Mouse (Mus musculus): Measurements from ENCODE around the gene AC140267.1.

The AC140267.1 gene

DNA sequence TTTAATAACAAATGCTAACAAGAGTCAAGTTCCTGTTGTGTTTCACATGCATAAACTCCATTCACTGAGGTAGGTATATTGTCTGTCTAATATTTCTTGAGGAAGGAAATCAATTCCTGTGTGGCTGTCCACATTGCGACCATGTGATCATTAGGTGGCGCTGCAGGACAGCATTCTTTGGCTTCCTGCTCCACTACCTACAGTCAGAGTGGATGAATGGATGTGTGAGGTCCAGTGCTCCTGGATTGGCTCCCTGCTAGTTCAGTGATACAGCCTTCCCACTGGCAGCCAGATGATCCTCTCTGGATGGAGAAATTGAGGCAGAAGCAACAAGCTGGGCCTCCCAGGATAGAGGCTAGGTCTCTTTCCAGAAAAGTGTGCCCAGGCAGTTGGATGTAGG is 30.6 kb downstream of the AC140267.1 start:
- peak; percentile 90 to 91 for DNase-seq

DNA sequence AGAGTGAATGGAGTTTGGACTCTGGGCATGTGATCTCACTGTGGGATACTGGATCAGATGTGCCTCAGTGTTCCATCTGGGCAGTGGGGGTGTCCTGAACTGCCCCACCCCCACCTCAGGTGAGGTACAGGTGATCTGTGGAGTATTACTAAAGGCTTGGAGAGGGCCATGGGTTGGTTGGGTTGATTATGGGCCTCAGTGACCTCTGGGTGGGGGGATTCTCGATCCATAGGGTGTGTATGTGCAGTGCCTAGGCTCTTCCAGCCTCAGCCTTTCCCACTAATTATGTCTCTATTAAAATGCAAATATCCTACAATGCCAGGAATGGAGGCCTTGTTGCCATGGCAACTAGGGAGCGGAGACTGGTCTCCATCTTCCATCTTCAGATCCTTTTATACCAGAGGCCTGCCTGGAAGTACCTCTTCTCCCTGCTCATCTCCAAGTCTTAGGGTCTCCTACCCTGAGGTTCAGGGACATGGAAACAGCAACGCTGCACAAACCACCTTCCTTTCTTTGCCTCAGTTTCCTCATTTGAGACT is 36.3 kb downstream of the AC140267.1 start:
- no peak for DNase-seq

DNA sequence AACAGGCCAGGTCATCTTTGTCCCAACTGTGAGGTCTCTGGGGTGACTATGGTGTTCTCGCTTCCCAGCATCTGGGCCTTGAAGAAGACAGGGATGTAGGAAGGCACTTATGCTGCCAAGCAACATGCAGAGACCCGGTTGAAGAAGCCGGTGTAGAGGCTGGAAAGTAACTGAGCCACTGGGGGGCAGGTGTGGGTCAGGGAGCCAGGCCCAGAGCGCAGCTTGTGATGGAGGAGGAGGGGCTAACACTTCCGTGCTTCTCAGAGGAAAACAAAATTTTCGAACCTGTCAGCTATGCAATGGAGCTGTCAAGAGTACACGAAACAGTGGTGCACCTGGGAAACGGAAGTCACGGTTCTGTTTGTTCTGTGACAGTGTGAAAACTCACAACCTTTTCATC is 41.5 kb downstream of the AC140267.1 start:
- DNase-seq = peak; percentile 67 to 70

- no peak for DNase-seq
Measured at GRCm38 (mm10) chr15:80277625-80278024, 42.0 kb downstream of the AC140267.1 start.

DNA sequence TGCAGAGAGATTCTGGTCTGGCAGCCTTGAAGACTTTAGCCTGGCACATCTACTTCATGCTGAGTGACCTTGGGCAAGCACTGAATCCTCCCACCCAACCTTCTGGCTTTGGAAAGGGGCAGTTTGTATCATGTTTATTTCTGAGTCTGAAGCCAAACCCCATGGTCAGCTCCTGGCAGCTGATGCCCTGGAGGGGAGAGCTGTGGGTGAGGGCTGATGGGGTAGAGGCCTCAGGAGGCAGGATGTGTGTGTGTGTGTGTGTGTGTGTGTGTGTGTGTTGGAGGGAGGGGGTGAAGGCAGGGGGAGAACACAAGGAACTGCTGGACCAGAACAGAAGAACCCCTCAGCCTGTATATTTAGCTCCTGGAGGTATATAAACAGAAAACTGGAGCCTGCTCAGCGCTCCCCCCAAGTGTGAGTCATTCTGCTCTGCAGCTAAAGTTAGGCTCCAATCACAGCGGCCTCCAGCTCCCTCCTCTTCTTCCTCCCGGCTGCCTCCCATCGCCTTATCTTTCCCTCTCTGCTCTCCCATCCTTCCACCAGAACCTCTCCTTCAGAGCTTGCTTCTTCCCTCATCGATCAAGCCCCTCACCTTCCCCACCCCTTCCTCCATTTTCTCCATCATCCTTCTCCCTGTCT is 42.6 kb downstream of the AC140267.1 start:
- DNase-seq = peak; percentile 67 to 82

- DNase-seq = peak; percentile 25 to 40
Measured at GRCm38 (mm10) chr15:80279053-80279452, 43.4 kb downstream of the AC140267.1 start.

DNA sequence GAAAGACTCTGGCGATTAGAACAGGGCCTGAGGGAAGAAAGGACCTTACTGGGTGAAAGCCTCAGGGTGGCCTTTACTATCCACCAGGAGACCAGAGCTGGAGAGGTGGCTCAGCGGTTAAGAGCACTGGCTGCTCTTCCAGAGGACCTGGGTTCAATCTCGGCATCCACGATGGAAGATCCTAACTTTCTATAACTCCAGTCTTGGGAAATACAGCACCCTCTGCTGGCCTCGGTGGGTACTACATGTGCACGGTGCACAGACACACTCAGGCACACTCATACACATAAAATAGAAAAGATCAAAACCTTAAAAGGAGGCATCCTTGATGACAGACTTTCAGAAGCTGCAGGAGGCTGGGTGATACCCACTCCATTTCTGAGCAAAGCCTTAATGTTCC is 45.0 kb downstream of the AC140267.1 start:
- peak in 1 of 2 experiments; percentile 50 for DNase-seq

Data from cerebellum, adult 18-20 months (tissue).